Mouse (Mus musculus): ENCODE results near the gene Acbd3.

DNA sequence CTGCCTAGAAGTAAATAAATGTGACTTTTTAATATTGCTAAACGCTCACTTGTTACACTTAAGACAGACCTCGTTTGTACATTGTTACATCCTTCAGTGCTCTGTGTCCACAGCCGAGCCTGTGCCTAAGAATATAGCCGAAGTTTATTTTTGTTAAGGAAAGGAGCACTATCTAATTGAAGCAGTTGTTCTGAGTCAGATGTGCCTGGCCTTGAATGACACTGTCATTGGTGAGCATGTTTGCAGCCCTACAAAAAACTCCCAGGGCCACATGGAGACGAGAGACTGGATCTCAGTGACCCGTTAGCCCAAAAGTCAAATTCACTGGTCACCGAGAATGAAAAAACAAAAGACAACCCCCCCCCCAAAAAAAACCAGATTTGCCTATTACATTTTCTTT lies 34.6 kb upstream of the Acbd3 start:
- no peak for TF ChIP-seq CTCF (IDR thresholded peaks at IDR 0.05; ENCODE audit: insufficient read depth, low read depth, low read length)
- no peak for TF ChIP-seq POLR2A (IDR thresholded peaks at IDR 0.05; ENCODE audit: insufficient read depth, low read depth, low read length)

Data from olfactory bulb, adult 2 months (tissue).